Mouse (Mus musculus) layer of hippocampus, postnatal 36 days (tissue): ENCODE data around the gene Nudt17. TPM values are rescaled to one million over a fixed set of nuclear protein-coding genes. Genes with fewer than 3 reads are reported as not detected.
A peak's percentile ranks its signal among the peaks of the same experiment; 100 is the strongest.
"Not testable (repeated sequence)": the region's sequence is repeated elsewhere in the genome, so short reads cannot be mapped to it uniquely, and the experiment has no call there.

ENCODE experiments used
- DNase-seq, 2 experiments: peaks; one replicate each; pipeline ENCODE4 v3.0.0; 2022
- total RNA-seq, 2 experiments: library from RNA; stranded (reverse); gene quantifications; 2 replicates each; pipeline ENCODE4 v1.2.3; 2021

The Nudt17 gene
- total RNA-seq, 2 experiments from 2014 or later = 10.8 to 15.2 TPM

GRCm38 (mm10) chr3:96701003-96701402 is 7.4 kb downstream of the Nudt17 start:
- no peak for DNase-seq

DNA sequence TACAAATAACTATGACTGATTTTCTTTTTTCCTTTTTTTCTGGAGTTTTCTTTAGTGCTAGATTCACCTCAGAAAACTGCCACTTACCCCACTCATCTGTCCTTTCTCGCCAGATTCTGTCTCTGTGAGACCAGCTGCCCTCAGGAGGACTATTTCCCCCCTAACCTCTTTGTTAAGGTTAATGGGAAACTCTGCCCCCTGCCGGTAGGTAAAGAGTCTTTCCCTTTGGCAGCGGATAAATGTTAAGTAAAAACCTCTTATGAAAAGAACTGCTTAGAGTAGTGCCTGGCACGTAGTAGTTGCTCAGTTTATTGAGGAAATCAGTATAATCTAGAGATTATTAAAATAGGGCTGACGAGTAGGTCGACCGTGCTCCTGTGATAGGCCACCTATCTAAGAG is 8.0 kb downstream of the Nudt17 start:
- DNase-seq = no peak

- DNase-seq = no peak
These were observed 9.2 kb downstream of the Nudt17 start for GRCm38 (mm10) chr3:96698993-96699690.

DNA sequence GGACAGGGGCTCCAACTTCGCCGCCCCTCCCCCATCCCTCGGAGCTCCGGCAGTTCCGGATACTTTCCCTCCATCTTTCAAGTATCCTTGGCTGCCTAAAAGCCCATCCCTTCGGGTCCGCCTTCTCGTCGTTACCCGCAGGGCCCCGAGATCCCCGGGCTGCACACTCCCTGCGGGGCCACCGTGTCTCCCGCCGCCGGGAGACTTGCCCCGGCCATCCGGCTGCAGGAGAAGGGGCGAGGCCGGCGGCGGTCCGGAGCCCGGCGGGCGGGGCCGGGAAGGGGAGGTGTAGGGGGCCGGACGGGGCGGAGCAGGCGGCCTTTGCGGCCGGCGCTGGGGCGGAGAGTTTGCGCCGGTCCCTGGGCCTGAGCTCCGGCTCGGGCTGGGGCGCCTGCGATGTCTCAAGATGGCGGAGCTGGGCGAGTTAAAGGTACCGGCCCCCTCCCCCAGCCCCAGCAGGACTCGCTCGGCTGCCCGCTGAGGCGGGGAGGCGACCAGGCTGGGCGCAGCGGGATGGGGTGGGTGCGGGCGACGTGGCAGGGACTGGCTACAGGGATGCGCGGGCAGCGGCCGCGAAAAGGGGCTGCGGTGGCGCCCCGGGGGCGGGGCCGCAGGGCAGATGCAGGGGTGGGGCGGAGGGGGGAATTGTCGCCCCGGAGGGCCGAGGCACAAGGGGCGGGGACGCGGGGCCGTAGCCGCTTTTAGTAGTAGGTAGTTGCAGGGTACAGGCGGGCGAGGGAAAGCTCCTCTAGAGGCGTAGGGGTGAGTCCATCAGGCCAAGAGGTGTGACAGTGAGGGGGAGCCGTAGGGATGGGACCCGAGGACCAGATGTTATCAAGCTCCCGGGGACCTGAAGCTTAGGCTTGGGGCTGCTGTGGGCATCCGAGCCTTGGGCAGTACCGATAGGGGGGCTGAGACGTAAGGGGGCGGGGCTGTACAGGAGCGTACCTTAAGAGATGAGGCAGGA is 11.3 kb downstream of the Nudt17 start:
- DNase-seq = peak; percentile 83 to 85

GRCm38 (mm10) chr3:96696198-96696765 is 12.1 kb downstream of the Nudt17 start, which contains the start of gene Pias3:
TSS of gene Pias3 (plus strand) at chr3:96696384.
- peak; percentile 55 to 72 for DNase-seq

GRCm38 (mm10) chr3:96693579-96693978 is 14.8 kb downstream of the Nudt17 start:
- no peak for DNase-seq

GRCm38 (mm10) chr3:96692506-96692905 is 15.9 kb downstream of the Nudt17 start:
- no peak for DNase-seq

- DNase-seq = no peak
These were observed 18.1 kb downstream of the Nudt17 start for GRCm38 (mm10) chr3:96690298-96690697.

GRCm38 (mm10) chr3:96688854-96689253 is 19.5 kb downstream of the Nudt17 start:
- no peak for DNase-seq

- not testable (repeated sequence) for DNase-seq
These were observed 22.3 kb downstream of the Nudt17 start for GRCm38 (mm10) chr3:96686057-96686456.

DNA sequence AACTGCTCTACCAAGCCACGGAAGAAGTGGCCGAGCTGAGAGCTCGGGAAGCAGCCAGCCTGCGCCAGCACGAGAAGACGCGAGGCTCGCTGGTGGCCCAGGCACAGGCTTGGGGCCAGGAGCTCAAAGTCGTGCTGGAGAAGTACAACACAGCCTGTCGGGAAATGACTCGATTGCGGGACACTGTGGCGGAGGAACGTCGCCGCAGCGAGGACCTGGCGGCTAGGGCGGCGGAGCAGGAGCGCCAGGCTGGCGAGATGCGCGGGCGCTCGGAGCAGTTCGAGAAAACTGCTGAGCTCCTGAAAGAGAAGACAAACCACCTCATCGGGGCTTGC is 23.6 kb downstream of the Nudt17 start:
- no peak for DNase-seq

GRCm38 (mm10) chr3:96684151-96684821 is 24.1 kb downstream of the Nudt17 start:
- no peak for DNase-seq

- no peak for DNase-seq
These were observed 24.9 kb downstream of the Nudt17 start for GRCm38 (mm10) chr3:96683496-96683895.

DNA sequence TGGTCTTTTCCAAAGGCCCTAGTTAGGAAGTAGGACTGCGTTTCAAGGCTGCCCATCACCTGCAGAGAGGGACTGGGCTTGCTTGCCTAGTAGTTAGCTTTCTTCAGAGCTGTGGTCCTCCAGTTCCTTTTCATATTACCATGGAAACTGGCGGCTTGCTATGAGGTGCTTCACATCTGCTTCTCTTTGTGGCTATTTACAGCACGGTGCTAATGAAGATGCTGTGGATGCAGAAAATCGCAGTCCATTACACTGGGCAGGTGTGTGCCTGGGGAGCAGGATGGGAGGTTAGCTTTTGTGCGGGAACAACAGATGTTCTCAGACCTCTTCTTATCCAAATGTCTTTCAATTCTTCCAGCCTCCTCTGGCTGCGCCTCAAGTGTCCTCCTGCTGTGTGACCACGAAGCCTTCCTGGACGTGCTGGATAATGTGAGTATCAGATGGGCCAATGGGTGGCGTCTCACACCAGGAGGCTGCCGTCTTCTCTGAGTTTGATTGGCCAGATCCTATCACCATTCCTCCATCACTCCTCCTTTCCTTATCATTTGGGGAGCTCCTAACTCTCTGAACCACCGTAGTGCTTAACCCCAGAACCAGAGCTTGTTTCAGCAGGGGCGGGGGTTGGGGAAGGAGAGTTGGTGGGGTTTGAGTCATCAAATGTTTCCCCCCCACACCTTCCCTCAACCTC is 27.9 kb downstream of the Nudt17 start:
- DNase-seq = no peak

DNA sequence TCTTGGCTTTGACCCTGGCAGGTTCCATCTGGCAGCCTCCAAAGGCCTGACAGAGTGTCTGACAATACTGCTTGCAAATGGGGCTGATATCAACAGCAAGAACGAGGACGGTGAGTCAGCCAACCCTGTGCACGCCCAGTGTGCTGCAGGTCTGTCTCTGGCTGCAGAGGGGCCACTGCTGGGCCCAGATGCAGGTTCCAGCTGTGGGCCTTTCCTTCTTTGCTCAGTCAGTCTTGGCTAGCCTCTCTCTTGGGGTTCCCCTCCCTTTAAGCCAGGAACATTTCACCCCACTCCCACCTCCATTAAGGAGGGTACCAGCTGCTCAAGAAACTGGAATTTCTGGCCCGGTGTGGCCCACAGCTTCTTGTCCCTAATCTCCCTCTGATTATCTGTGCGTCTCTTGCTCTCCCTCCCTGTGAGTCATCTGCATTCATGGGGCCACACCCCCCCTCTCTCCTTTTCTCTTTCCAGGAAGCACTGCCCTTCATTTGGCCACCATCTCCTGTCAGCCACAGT is 29.1 kb downstream of the Nudt17 start:
- no peak for DNase-seq

GRCm38 (mm10) chr3:96678456-96678855 is 29.9 kb downstream of the Nudt17 start:
- no peak for DNase-seq

- no peak for DNase-seq
These were observed 32.7 kb downstream of the Nudt17 start for GRCm38 (mm10) chr3:96675690-96676089.

DNA sequence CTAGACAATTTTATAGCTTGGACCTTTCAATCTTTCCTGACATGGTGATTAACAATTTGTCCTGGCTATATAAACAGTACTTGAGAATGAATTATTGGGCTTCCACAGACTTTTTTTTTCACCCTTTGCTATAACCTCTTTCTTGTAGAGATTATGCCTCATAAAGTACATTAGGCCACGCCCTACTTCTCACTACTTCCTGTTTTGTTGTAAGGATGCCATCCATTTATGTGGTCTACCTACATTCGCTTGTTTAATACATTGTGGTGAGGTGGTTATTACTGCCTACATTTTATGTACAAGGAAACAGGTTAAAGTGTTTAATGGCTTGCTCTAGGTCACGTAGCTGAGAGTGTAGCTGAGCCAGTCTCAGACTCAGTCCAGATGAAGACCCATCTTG is 33.2 kb downstream of the Nudt17 start:
- DNase-seq = no peak

GRCm38 (mm10) chr3:96674442-96674841 is 33.9 kb downstream of the Nudt17 start:
- no peak for DNase-seq

DNA sequence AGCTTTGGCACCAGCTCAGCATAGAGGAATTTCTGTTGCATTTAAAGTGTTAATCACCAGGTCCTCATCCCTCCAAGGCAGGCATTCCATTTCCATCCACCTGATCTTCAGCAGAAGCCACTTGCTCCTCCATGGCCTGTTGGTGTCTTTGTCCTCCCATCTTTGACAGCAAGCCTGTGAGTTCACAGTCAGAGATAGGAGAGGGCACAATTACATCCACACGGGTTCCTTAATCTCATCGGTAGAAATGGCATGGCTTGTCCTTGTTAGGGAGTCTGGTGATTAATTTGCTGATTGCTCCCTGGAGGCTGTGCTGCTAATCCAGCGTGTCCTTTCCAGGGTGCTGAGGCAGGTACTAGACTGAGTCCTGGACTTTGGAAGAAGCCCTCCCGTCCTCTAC is 34.8 kb downstream of the Nudt17 start:
- DNase-seq = no peak

DNA sequence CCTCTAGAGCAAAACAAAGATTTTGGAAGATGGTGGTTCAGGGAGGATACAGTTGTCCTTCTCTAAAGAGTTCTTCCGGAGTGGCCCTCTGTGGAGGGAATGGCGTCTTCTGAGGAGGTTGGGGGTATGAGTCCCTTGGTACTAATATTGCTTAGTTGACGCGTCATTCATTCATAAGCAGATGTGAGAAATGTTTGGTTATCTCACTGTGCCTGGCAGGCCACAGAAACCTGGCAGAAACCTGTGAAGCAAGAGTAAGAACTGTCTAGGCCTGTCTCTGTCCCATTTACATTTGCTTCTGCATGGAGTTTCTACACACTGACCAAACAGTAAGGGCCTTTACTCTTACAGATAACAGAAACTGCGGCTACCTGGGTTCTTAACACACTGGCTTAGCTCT is 36.8 kb downstream of the Nudt17 start:
- DNase-seq = no peak
